In the genomic region with DNA sequence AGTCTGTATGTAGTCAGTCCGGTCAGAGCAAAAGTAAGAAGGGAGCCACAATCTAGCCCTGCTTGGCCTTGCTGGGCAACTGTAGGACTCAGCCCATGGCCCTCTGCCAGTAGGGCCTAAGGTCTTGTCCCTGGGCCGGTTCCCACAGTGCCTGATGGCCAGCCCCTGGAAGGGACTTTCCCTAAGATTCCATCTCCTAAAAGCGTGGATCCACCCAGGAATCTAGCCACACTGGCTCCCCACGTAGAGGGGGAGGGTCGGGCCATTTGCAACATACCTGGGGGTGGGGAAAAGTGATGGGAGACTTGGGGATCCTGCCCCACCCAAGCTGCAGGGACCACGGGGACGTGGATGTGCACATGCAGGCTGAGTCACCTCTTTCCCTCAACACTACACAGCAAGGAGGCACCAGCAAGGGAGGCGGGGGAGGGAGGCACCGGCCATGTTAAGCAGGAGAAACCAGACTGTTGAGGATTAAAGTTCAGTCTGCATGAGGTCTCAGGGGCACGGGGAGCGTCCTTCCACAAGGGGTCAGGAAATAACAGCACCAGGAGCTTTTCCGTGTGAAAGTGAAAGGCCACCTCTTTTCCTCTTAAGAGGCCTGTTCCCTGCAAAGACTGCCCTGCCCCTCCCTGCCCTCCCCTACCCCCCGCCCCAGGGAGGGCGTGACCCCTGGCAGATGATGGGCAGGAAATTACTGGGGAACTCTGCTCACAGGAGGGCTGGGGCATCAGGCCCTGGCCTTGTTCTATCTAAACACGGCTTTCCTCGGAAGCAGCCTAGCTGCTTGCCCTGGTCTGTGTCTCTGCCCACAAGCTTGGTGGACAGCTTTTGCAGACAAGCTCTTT, we compare ENCODE assay signal across 8 mouse cellular contexts. TPM values are rescaled to one million over a fixed set of nuclear protein-coding genes. Genes with fewer than 3 reads are reported as not detected.
DNase-seq lines count a peak whose midpoint lies in the region; ATAC-seq lines count a peak whose summit lies in the region.

No protein-coding gene starts in this region.

- no peak overlapping the region for H3K4me3 ChIP-seq in kidney, embryonic 16.5 days (ENCODE audit: low read length)

- H3K9me3 ChIP-seq in kidney, embryonic 16.5 days (ENCODE audit: low read length) = no peaks in the 10 kb centered on the region

- WGBS in kidney, embryonic 16.5 days = 24% methylated on average over 15 of the region's 16 CpGs

- peaks cover 17% of the 10 kb centered on the region for H3K4me1 ChIP-seq in kidney, embryonic 16.5 days (ENCODE audit: insufficient read depth, low read length)

- peak overlapping the region; percentile 33; the same call in 1 of the 2 replicates for H3K27ac ChIP-seq in kidney, embryonic 16.5 days (ENCODE audit: low read length)

- H3K4me2 ChIP-seq in kidney, embryonic 16.5 days (replicated peaks; ENCODE audit: low read depth, low read length) = no peak overlapping the region

- peak; percentile 75 for DNase-seq in CD4-positive helper T cell, adult 2 months (ENCODE audit: low read depth, low spot score)
- DNase-seq in R1 (ENCODE audit: low read depth, low spot score) = peak; percentile 69
- DNase-seq in gastrocnemius, postnatal 25 days = peak; percentile 77
- DNase-seq in lung, postnatal 4 days = peak; percentile 63 to 75
- peak; percentile 61 for DNase-seq in urinary bladder, postnatal 25 days (ENCODE audit: low spot score)
- no peak for DNase-seq in layer of hippocampus, adult 11-12 months (ENCODE audit: low spot score)
- no peak for DNase-seq in right cerebral cortex, postnatal 14 days

- no peak for ATAC-seq in kidney, embryonic 16.5 days (ENCODE audit: low FRiP score, low TSS enrichment)

- no peaks in the 10 kb centered on the region for H3K27me3 ChIP-seq in kidney, embryonic 16.5 days (ENCODE audit: insufficient read depth, low read length)

- H3K36me3 ChIP-seq in kidney, embryonic 16.5 days (ENCODE audit: insufficient read depth, low read length) = peaks cover 6% of the 10 kb centered on the region

- peak overlapping the region; percentile 48 for H3K9ac ChIP-seq in kidney, embryonic 16.5 days (replicated peaks; ENCODE audit: low read length)

RNA-seq across cellular contexts. Expression of a gene that starts 5.0 kb away (rescaled TPM):
- 1 to 10 TPM; 2.3 to 2.9 TPM for total RNA-seq in gastrocnemius, postnatal 25 days (2021)
- polyA plus RNA-seq in kidney, embryonic 16.5 days (2015; fragmentation: Nextera tagmentation; extraction: Ambion mirVana) = 0.66 and 0.90 TPM in 2 replicates

RNA-seq across cellular contexts. Expression of a gene that starts 37.7 kb away (rescaled TPM):
- total RNA-seq in gastrocnemius, postnatal 25 days (2021) = 10 to 100 TPM; 10.7 to 12.9 TPM
- 54.1 and 60.2 TPM in 2 replicates for polyA plus RNA-seq in kidney, embryonic 16.5 days (2015; fragmentation: Nextera tagmentation; extraction: Ambion mirVana)

RNA-seq across cellular contexts. Expression of a gene that starts 56.2 kb away (rescaled TPM):
- 1 to 10 TPM; 4.6 to 4.7 TPM for total RNA-seq in gastrocnemius, postnatal 25 days (2021)
- polyA plus RNA-seq in kidney, embryonic 16.5 days (2015; fragmentation: Nextera tagmentation; extraction: Ambion mirVana) = 28.8 and 30.3 TPM in 2 replicates

RNA-seq across cellular contexts. Expression of a gene that starts 57.2 kb away (rescaled TPM):
- not detected for total RNA-seq in gastrocnemius, postnatal 25 days (2021)
- polyA plus RNA-seq in kidney, embryonic 16.5 days (2015; fragmentation: Nextera tagmentation; extraction: Ambion mirVana) = 0.11 and 0.13 TPM in 2 replicates

Comparison
In these comparisons a context has a peak if more than half of its experiments do, and no peak if none do; other contexts are left out.
1. DNase-seq: peak in CD4-positive helper T cell, adult 2 months (single experiment), R1 (single experiment), gastrocnemius, postnatal 25 days (single experiment), lung, postnatal 4 days (2 of 2) and urinary bladder, postnatal 25 days (single experiment); none in layer of hippocampus, adult 11-12 months (single experiment) and right cerebral cortex, postnatal 14 days (single experiment).